Mouse (Mus musculus) kidney, postnatal 36 days (tissue): ENCODE data around the gene Fabp2.
A peak's percentile ranks its signal among the peaks of the same experiment; 100 is the strongest.
"Not testable (repeated sequence)": the region's sequence is repeated elsewhere in the genome, so short reads cannot be mapped to it uniquely, and the experiment has no call there.

Experiments used
- DNase-seq, 2 experiments: peaks; one replicate each; pipeline ENCODE4 v3.0.0; 2021 to 2022; ENCODE audit warnings: mixed read lengths in 2 of 2

The Fabp2 gene

DNA sequence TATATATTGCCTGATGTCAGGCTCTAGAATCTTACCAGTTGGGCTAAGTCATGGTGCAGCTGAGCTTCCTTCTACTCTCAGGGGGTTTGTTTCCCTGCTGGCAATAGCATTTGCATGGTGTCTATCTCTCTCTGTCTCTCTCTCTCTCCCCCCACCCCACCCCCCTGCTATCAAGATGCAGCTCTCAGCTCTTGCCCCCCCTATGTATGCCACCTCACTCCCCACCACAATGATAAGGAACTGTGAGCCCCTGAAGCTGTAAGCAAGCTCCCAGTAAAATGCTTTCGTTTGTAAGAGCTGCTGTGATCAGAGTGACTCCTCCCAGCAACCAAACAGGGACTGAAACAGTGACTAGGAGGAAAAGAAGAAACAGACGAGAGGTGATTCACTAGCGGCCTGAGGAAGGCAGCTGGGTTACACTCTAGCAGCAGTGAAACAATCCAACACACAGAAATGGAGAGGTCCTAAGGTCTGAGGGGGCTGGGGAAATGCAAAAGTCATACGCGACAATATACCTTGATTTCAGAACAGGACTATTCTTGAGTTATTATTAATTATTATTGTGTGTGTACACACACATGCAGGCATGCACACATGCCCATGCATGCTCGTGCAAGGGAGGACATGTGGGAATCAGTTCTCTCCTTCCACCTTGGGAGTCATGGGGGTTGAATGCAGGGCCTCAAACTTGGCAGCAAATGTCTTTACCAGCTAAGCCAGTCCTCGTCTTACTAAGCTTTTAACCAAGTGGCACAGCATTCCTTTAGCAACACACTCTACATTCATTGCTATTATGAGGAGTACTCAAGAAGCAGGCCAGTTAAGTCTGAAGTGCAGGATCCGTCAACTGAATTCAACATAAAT lies 25.9 kb downstream of the Fabp2 start:
- no peak for DNase-seq

- DNase-seq = peak; percentile 53 to 56
These were observed 27.0 kb downstream of the Fabp2 start for GRCm38 (mm10) chr3:122921676-122922527.

DNA sequence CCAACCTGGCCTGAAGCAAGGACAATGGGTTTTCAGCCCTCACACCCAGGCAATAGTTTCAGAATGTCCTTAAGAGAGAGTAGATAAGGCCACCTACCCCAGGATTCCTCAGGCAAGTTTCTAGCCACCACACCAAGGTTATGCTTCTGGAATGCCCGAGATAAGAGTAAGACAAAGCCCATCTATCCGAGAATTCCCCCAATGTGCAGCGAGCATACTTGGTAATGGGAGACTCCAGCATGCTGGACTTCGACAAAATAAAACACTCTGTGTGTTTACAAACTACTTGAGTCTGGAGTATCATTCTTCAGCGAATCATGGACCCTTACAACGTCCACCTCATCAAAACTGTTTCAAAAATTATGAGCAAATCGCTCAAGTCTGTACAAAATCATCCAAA lies 28.3 kb downstream of the Fabp2 start:
- no peak for DNase-seq

GRCm38 (mm10) chr3:122924009-122924914 lies 29.4 kb downstream of the Fabp2 start, which contains the start of gene 1810037I17Rik:
Gene 1810037I17Rik, plus strand, starts transcription at chr3:122924203.
- peak; percentile 97 to 99 for DNase-seq

DNA sequence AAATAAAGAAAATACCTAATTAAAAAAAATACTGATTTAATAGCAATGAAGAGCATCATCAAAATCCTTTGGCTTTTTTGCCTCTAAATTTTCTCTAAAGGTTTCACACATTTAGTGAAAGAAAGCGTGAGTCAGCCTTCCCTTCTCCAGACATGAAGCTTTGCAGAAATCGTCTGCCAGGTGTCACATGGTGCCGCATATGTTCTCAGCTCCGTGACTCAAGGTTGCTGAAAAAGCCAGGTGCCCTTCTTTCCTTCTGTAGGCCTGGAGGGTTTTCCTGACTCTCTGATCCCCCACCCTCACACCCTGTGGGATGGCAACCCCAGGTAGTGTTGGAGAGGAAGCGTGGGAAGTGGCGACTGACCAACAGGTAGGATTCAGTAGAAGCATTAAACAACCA lies 34.9 kb downstream of the Fabp2 start:
- DNase-seq = no peak

- DNase-seq = no peak
These were observed 37.6 kb downstream of the Fabp2 start for GRCm38 (mm10) chr3:122932466-122932865.

DNA sequence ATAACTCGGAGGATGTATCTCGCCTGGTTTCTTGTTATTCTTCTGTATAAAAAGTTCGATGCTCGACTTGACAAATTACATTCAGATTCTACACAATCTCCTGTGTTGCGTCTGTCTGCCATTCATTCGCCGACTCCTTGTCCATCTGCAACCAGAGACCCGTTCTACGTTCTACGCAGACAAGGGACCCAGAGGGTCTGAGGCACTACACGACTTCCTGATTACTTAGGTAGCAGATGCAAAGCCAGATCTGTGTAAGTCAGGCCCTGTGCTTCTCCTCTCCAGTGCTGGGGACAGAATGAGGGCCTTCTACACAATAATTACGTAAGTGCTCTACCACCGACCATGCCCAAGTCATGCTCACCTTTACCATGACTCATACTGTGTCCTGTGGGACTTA lies 42.3 kb downstream of the Fabp2 start:
- not testable (repeated sequence) for DNase-seq

DNA sequence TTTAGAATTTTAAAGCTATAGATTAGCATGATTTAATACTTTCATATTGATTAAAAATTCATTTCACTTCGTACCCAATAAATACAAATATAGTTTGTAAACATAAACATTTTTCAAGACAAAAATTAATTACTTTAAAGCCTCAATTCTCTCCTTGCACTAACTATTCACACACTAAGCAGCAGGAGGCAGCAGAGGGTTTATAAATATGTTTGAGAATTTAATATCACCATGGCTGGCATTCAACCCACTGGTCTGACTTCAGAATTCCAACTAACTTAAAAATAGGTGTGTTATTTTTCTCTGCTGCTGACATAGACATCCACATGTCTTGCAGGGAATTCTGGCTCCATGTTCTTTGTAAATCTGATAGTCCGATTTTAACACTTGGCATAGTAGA lies 44.3 kb downstream of the Fabp2 start:
- DNase-seq = peak; percentile 39 to 64

- DNase-seq = no peak
These were observed 48.6 kb downstream of the Fabp2 start for GRCm38 (mm10) chr3:122943387-122943890.
